Mouse (Mus musculus) forebrain, postnatal 0 days (tissue): Measurements from ENCODE around the gene Elof1. TPM values are rescaled to one million over a fixed set of nuclear protein-coding genes. Genes with fewer than 3 reads are reported as not detected.
A peak's percentile ranks its signal among the peaks of the same experiment; 100 is the strongest.
"Not testable (repeated sequence)": the region's sequence is repeated elsewhere in the genome, so short reads cannot be mapped to it uniquely, and the experiment has no call there.

ENCODE experiments used
- ATAC-seq: fragments of 200-750 bp; cut with Nextera tagmentation; 2 replicates; pipeline ENCODE4 v1.8.0; 2017; ENCODE audit warnings: mild to moderate bottlenecking, moderate library complexity
- DNase-seq: peaks from one replicate; pipeline ENCODE4 v3.0.0-alpha.2; 2015
- H3K27ac ChIP-seq: fragments of 300-500 bp; sonication (generic); 2 replicates; pipeline ENCODE4 v1.5.1; 2014; ENCODE audit warnings: low read depth, mild to moderate bottlenecking, antibody characterized with exemption, low read length, moderate library complexity, mixed read lengths
- H3K27me3 ChIP-seq: fragments of 300-500 bp; sonication (generic); 2 replicates; pipeline ENCODE4 v1.6.1; 2014; ENCODE audit warnings: mild to moderate bottlenecking, low read length, mixed read lengths; ENCODE audit not compliant: insufficient read depth
- H3K36me3 ChIP-seq: fragments of 300-500 bp; sonication (generic); 2 replicates; pipeline ENCODE4 v1.6.1; 2014; ENCODE audit warnings: mild to moderate bottlenecking, moderate library complexity; ENCODE audit not compliant: insufficient read depth
- H3K4me1 ChIP-seq: fragments of 300-500 bp; sonication (generic); 2 replicates; pipeline ENCODE4 v1.6.1; 2014; ENCODE audit warnings: antibody characterized with exemption; ENCODE audit not compliant: insufficient read depth
- H3K4me2 ChIP-seq: fragments of 300-500 bp; sonication (generic); 2 replicates; pipeline ENCODE4 v1.6.1; 2014; ENCODE audit warnings: low read depth, mild to moderate bottlenecking, moderate library complexity
- H3K4me3 ChIP-seq: fragments of 300-500 bp; sonication (generic); 2 replicates; pipeline ENCODE4 v1.5.1; 2014; ENCODE audit warnings: low read depth, low read length, mixed read lengths
- H3K9ac ChIP-seq: fragments of 300-500 bp; sonication (generic); 2 replicates; pipeline ENCODE4 v1.6.1; 2014; ENCODE audit warnings: mild to moderate bottlenecking
- H3K9me3 ChIP-seq: fragments of 300-500 bp; sonication (generic); 2 replicates; pipeline ENCODE4 v1.6.1; 2016; ENCODE audit warnings: low read length
- CTCF ChIP-seq: sonication (generic); IDR thresholded peaks from 2 replicates; pipeline ENCODE4 v1.5.1; 2016; ENCODE audit warnings: antibody characterized with exemption, control low read depth, low read depth
- WGBS: fragments of 180-500 bp; shearing (Covaris S2); extraction: QIAGEN DNeasy Blood & Tissue Kit; methylation state at CpG from one replicate; pipeline ENCODE4 v1.1.7; 2014; 5-methylcytosine and 5-hydroxymethylcytosine counted together
- polyA plus RNA-seq: library from polyadenylated mRNA; unstranded; fragments of >200 nt; fragmentation: Nextera tagmentation; extraction: Ambion mirVana; gene quantifications from 2 replicates; pipeline ENCODE4 v1.2.1, GENCODE M21; 2015
- total RNA-seq: library from RNA; depleted of rRNA; stranded (reverse); fragments of >200 nt; gene quantifications from 2 replicates; pipeline ENCODE4 v1.2.3, GENCODE M21; 2014

The Elof1 gene
- total and polyA plus RNA-seq, 2 experiments from 2014 or later: 122 to 170 TPM

DNA sequence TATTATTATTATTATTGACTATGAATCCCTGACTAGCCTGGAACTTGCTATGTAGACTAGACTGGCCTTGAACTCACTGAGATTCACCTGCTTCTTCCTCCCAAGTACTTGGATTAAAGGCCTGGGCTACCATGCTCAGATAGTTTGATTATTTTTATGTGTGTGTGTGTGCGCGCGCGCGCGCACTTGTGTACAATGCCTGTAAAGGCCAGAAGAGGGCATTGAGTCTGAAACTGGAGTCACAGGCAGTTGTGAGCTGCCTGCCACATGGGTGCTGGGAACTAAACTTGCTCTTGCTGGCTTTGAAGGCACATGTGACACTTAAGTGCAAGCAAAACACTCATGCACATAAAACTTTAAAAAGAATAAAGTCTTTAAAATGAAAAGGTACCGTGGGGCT lies 27.7 kb downstream of the Elof1 start:
- H3K27me3 ChIP-seq: no peaks in the 10 kb centered on the region
- no peak overlapping the region for H3K9ac ChIP-seq
- no peak for ATAC-seq
- H3K4me3 ChIP-seq: no peak overlapping the region
- WGBS: 97% methylated on average over 7 of the region's 7 CpGs
- H3K4me1 ChIP-seq: peaks cover 5% of the 10 kb centered on the region
- no peaks in the 10 kb centered on the region for H3K9me3 ChIP-seq
- no peak for TF ChIP-seq CTCF
- no peak overlapping the region for H3K4me2 ChIP-seq
- no peak for DNase-seq
- no peak overlapping the region for H3K27ac ChIP-seq
- no peaks in the 10 kb centered on the region for H3K36me3 ChIP-seq

DNA sequence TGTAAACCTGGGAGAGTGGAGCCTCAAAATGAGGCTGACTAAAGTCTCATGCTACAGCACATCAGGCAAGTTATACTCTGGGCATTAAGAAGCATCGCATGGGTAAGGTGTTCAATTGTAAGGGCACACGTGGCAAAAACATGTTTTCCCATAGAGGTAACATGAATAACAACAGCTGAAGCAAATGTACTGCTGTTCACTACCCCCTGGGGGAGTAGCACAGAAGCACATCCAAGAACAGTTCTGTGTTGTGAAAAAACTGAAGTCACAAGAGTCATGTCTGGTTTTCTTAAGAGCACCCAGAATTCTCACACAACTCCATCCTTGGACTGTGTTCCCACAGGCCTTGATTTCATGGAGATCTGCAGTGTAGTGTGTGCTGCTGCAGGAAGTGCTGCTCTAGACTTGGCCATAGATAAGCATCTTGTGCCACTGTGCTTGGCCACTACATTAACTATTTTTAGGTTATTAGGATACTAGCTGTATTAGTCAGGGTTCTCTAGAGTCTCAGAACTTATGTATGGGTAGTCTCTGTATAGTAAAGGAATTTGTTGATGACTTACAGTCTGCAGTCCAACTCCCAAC lies 29.8 kb downstream of the Elof1 start:
- Histone ChIP-seq H3K27ac (no peak overlapping the region), H3K27me3 (no peaks in the 10 kb centered on the region), H3K9ac (no peak overlapping the region), H3K9me3 (no peaks in the 10 kb centered on the region), H3K4me1 (peaks cover 5% of the 10 kb centered on the region), H3K36me3 (0 out of 2 replicates have a peak, but pooled peaks cover 4% of the 10 kb centered on the region), H3K4me3 (no peak overlapping the region), H3K4me2 (no peak overlapping the region)
- DNase-seq: no peak
- no peak for ATAC-seq
- WGBS: 85% methylated on average over 2 of the region's 2 CpGs
- TF ChIP-seq CTCF: 0 out of 2 replicates have a peak, but pooled peaks have one; percentile 2

DNA sequence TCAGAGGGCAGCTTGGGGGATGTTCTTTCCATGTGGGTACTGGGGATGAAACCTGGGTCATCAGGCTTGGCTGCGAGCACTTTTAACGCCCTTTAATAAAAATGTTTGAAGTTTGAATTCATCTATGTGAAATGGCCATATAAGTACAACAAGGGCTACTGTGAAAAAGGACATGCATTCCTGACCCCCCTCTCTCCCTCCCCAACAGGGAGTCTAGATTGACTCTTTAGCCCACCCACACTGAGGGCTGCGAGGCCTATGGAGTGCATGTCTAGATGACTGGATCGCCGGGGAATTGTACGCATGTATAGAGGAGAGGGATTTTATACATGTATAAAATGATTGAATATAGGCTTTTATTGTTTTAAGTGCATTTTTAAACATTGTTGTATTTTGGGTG lies 31.0 kb downstream of the Elof1 start:
- ATAC-seq (no peak), DNase-seq (no peak)
- Histone ChIP-seq H3K4me1 (peaks cover 5% of the 10 kb centered on the region), H3K9me3 (no peaks in the 10 kb centered on the region), H3K36me3 (0 out of 2 replicates have a peak, but pooled peaks cover 4% of the 10 kb centered on the region), H3K4me3 (peak overlapping the region; percentile 63), H3K27ac (peak overlapping the region; percentile 76; the same call in 1 of the 2 replicates), H3K9ac (peak overlapping the region; percentile 72), H3K4me2 (peak overlapping the region; percentile 60), H3K27me3 (no peaks in the 10 kb centered on the region)
- no peak for TF ChIP-seq CTCF
- WGBS: 81% methylated on average over 6 of the region's 6 CpGs

DNA sequence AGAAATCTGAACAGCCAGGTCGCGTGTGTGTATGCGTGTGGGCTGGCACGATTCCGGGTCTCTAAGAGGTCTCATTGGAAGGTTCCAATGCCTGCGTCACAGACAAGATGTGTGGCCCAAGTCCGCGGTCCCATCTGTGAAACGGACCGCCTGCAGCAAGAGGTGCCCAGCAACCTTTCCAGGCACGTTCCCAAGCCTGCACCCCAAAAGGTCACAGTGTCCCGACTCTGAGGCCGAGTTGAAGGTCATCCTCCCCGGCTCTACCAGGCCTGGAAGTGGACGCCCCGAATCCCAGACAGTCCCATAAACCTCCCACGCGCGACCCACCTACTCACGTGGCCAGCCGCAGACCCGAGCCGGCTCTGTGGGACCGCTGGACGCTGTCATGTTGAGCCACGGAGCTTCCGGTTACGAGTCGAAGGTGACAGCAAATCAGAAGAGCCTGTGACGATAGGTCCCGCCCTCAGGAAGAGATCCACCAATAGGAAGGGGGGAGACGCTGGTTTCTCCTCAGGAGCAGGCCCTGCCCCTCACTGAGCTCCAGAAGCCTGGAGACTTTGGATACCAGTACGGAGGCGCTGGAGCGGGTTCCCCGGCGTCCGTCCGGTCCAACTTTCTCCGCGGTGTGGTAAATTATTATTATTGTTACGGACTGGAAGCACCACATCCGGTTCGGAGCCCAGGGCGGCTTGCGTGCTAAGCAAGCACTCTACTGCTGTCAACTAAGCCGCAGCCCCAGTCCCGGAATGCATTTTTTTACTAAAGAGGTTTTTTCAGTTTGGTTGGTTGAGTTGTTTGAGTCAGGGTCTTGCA lies 31.7 kb downstream of the Elof1 start, which contains the start of gene Ecsit:
TSS of gene Ecsit (minus strand) at position 417 of the 813 bp plus-strand sequence.
- TF ChIP-seq CTCF: no peak

DNA sequence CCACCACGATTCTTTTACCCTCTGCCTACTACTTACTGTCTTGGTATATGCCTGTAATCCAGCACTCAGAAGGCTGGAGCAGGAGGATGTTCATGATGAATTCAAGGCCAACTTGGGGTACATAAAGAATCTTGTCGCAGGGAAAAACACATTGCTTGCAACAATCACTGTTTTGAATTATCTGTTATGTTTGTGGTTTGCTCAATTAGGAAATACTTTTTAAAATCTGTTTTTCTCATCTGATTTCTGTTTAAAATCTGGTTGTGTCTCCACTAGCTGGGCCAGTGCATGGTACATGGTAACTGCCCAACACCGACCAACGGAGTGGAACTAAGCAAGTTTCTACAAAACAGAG lies 32.3 kb downstream of the Elof1 start:
- Histone ChIP-seq H3K4me3 (peak overlapping the region; percentile 63), H3K27me3 (no peaks in the 10 kb centered on the region), H3K36me3 (peaks cover 4% of the 10 kb centered on the region; the same call in 1 of the 2 replicates), H3K9me3 (no peaks in the 10 kb centered on the region), H3K4me2 (peak overlapping the region; percentile 60), H3K4me1 (peaks cover 5% of the 10 kb centered on the region), H3K9ac (peak overlapping the region; percentile 72), H3K27ac (no peak overlapping the region)
- ATAC-seq (no peak), DNase-seq (no peak)
- TF ChIP-seq CTCF: no peak
- WGBS: 31% methylated on average over 4 of the region's 4 CpGs

More for the DNA sequence above, 31.7 kb downstream of the Elof1 start, which contains the start of gene Ecsit:
- Histone ChIP-seq H3K9ac (peak within 1 kb of the TSS; percentile 72), H3K4me3 (peak within 1 kb of the TSS; percentile 63), H3K4me2 (peak within 1 kb of the TSS; percentile 60), H3K36me3 (0 out of 2 replicates have a peak, but pooled peaks cover 4% of the 10 kb centered on the region), H3K27ac (peak within 1 kb of the TSS; percentile 76), H3K4me1 (peaks cover 5% of the 10 kb centered on the region), H3K27me3 (no peaks in the 10 kb centered on the region), H3K9me3 (no peaks in the 10 kb centered on the region)
- DNase-seq (peak; percentile 96), ATAC-seq (peak; percentile 100)
- 1% methylated on average over 48 of the region's 48 CpGs for WGBS

DNA sequence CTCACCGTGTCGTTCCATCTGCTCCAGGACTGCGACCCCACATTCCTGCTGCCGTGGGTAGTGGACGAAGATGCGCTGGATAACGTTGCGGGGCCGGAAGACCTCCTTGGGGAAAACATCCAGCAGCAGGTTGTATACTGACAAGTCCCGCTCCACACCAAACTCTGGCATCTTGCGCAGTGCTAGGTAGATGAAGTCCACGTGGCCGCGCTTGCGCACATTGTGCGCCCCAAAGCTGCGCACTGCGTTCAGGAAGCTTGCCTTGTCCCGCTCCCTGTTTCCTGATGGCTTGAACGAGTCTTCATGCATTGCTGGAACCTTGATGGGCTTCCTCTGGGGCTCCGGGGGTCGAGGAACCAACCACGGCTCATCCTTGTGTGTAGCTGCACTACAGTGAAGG lies 40.7 kb downstream of the Elof1 start:
- Histone ChIP-seq H3K9ac (no peak overlapping the region), H3K36me3 (peaks cover 38% of the 10 kb centered on the region), H3K27ac (no peak overlapping the region), H3K4me2 (no peak overlapping the region), H3K9me3 (no peaks in the 10 kb centered on the region), H3K27me3 (no peaks in the 10 kb centered on the region), H3K4me1 (0 out of 2 replicates have a peak, but pooled peaks cover 4% of the 10 kb centered on the region), H3K4me3 (no peak overlapping the region)
- WGBS: 97% methylated on average over 23 of the region's 23 CpGs
- ATAC-seq (no peak), DNase-seq (no peak)
- TF ChIP-seq CTCF: no peak

DNA sequence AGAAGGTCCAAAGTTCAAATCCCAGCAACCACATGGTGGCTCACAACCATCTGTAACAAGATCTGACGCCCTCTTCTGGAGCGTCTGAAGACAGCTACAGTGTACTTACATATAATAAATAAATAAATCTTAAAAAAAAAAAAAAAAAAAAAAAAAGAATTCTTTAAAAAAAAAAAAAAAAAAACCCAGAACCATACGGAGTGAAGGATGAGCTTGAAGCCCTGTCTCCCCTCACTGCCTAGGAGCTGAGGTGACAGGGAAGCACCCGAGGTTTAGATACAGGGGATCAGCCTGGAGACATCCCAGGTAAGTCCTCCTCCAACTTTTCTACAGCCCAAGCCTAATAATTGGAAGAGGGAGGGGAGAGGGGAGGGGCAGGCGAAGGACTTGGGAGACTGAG lies 41.2 kb downstream of the Elof1 start:
- 73% methylated on average over 5 of the region's 5 CpGs for WGBS
- not testable (repeated sequence) for H3K27ac ChIP-seq, H3K4me3 ChIP-seq, DNase-seq, H3K9me3 ChIP-seq, H3K27me3 ChIP-seq, H3K4me1 ChIP-seq, ATAC-seq, H3K9ac ChIP-seq, H3K4me2 ChIP-seq
- peaks cover 38% of the 10 kb centered on the region for H3K36me3 ChIP-seq
